Mouse (Mus musculus): ENCODE measurements around the gene Ces4a. TPM values are rescaled to one million over a fixed set of nuclear protein-coding genes. Genes with fewer than 3 reads are reported as not detected.
"Not testable (repeated sequence)": the region's sequence is repeated elsewhere in the genome, so short reads cannot be mapped to it uniquely, and the experiment has no call there.

The Ces4a gene
- polyA plus RNA-seq, 1 experiment: not detected

DNA sequence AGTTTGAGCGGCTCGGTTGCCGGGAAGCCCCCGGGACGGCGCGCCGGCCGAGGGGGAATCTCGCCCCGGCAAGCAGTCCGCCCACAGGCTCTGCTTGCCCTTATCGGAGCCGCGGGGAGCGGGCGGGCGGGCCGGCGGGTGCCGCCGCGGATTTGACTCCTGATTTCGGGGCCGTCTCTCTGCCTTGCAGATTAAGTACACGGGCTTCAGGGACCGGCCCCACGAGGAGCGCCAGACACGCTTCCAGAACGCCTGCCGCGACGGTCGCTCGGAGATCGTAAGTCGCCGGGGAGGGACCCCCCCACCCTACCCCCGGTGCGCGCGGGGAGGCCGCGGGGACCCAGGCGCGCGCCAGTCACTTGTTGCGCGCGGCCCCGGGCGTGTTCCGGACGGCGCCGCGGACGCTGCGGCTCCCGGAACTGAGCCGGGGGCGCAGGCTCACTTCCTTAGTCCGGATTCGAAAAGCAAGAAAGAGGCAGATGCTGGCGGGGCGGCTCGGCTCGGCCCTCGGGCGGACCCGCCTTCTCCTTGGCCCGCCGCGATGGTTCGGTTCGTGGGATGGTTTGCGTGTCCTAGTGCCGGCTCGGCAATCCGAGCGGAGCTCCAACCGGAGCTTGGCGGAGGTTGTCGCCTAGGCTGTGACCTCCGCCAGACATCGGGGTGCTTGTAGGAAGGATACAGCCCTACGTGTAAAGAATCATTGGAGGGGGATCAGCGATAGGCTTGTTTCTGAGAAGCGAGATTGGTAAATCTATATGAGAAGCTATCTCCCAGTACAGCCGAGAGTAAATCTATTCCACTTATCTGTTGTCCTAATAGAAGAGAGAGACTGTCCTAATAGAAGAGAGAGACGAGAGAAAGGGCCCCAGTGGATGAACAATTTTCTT, 39.8 kb downstream of the Ces4a start:
- Histone ChIP-seq H3K27ac (ENCODE audit: control insufficient read depth, insufficient read depth, low read depth, low read length, poor library complexity) (peak overlapping the region; percentile 95), H3K4me3 (replicated peaks; ENCODE audit: control insufficient read depth, low read depth, low read length) (peak overlapping the region; percentile 73), H3K4me1 (ENCODE audit: control insufficient read depth, insufficient read depth, low read length) (no peaks in the 10 kb centered on the region; the same call in 1 of the 2 replicates)
- TF ChIP-seq CTCF (IDR thresholded peaks at IDR 0.05; ENCODE audit: control insufficient read depth, insufficient read depth, low read length) (no peak), POLR2A (IDR thresholded peaks at IDR 0.05; ENCODE audit: borderline replicate concordance, control insufficient read depth, low read depth, low read length) (peak; percentile 27; the same call in 1 of the 2 replicates)
- under 1% methylated on average over 92 of the region's 92 CpGs for WGBS

DNA sequence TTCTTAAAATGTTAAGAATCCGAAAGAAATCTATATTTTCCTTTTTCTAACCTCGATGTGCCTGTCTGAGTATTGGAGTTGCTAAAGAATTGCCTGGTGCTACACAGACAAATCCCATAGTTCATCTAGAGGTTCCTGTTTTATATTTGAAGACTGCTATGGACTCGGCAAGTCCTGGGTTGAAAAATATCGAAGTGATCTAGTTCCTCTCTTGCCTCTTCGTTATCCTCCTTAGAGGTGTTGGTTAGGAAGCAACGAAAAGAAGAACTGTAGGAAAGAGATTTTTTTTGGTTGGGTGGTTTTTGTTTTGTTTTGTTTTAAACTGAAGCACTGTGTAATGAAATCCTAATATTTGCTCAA, 40.4 kb downstream of the Ces4a start:
- Histone ChIP-seq H3K27ac (ENCODE audit: control insufficient read depth, insufficient read depth, low read depth, low read length, poor library complexity) (no peak overlapping the region), H3K4me1 (ENCODE audit: control insufficient read depth, insufficient read depth, low read length) (no peaks in the 10 kb centered on the region; the same call in 1 of the 2 replicates), H3K4me3 (replicated peaks; ENCODE audit: control insufficient read depth, low read depth, low read length) (peak overlapping the region; percentile 29)
- TF ChIP-seq CTCF (IDR thresholded peaks at IDR 0.05; ENCODE audit: control insufficient read depth, insufficient read depth, low read length): no peak
- no peak for TF ChIP-seq POLR2A (IDR thresholded peaks at IDR 0.05; ENCODE audit: borderline replicate concordance, control insufficient read depth, low read depth, low read length)
- WGBS: 3% methylated on average over 6 of the region's 6 CpGs

DNA sequence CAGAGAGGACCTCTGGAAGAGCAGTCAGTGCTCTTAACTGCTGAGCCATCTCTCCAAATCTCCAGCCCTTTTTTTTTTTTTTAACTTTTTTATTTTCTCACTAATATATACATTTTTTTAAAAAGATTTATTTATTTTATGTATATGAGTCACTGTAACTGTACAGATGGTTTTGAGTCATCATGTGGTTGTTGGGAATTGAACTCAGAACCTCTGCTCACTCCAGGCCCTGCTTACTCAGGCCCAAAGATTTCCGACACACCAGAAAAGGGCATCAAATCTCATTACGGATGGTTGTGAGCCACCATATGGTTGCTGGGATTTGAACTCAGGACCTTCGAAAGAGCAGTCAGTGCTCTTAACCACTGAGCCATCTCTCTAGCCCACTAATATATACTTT, 43.7 kb downstream of the Ces4a start:
- not testable (repeated sequence) for H3K27ac ChIP-seq (ENCODE audit: control insufficient read depth, insufficient read depth, low read depth, low read length, poor library complexity); H3K4me3 ChIP-seq (replicated peaks; ENCODE audit: control insufficient read depth, low read depth, low read length); H3K4me1 ChIP-seq (ENCODE audit: control insufficient read depth, insufficient read depth, low read length)
- 82% methylated on average over 3 of the region's 3 CpGs for WGBS

DNA sequence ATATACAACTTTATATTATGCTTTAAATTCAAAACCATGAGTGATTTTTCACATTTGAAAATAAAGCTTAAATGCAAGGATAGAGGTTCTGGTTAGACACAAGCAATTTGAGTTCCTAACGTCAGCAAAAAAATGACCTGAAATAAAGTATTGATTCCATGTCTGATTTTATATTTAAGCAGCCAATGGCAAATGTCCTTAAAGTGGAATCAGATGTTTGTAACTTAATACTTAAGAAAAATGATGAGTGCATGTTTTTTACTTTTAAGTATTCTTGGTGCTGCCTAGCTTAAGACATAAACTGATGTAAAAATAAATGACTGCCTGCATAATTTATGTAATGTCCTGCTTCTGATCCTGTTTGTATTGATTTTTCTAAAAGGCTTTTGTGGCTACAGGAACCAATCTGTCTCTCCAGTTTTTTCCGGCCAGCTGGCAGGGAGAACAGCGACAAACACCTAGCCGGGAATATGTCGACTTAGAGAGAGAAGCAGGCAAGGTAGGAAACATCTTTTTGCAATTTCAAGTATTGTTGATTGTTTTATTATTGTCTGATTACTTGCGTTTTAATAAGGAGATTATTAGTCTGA, 46.7 kb downstream of the Ces4a start:
- H3K27ac ChIP-seq (ENCODE audit: control insufficient read depth, insufficient read depth, low read depth, low read length, poor library complexity): no peak overlapping the region
- no peak overlapping the region for H3K4me3 ChIP-seq (replicated peaks; ENCODE audit: control insufficient read depth, low read depth, low read length)
- 83% methylated on average over 6 of the region's 6 CpGs for WGBS
- H3K4me1 ChIP-seq (ENCODE audit: control insufficient read depth, insufficient read depth, low read length): no peaks in the 10 kb centered on the region
- no peak for TF ChIP-seq CTCF (IDR thresholded peaks at IDR 0.05; ENCODE audit: control insufficient read depth, insufficient read depth, low read length)
- no peak for TF ChIP-seq POLR2A (IDR thresholded peaks at IDR 0.05; ENCODE audit: borderline replicate concordance, control insufficient read depth, low read depth, low read length)

DNA sequence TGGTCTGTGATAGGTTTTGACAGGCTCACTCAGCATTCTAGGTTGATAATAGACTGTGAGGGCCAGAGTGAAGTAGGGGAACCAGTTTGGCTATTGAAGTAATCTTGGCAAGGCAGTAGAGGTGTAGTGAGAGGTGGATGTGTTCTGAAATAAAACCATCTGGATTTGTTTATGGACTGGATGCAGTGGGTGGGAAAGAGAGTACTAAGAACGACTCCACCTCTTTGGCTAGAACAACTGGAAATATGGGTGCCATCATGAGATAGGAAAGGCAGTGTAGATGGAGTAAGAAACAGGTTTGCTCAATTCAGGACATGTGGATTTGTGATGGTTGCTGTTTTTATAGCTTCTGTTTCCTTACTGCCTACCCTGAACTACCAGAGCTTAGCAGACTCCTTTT, 50.6 kb downstream of the Ces4a start:
- TF ChIP-seq CTCF (IDR thresholded peaks at IDR 0.05; ENCODE audit: control insufficient read depth, insufficient read depth, low read length) (no peak), POLR2A (IDR thresholded peaks at IDR 0.05; ENCODE audit: borderline replicate concordance, control insufficient read depth, low read depth, low read length) (no peak)
- Histone ChIP-seq H3K4me3 (replicated peaks; ENCODE audit: control insufficient read depth, low read depth, low read length) (no peak overlapping the region), H3K4me1 (ENCODE audit: control insufficient read depth, insufficient read depth, low read length) (no peaks in the 10 kb centered on the region), H3K27ac (ENCODE audit: control insufficient read depth, insufficient read depth, low read depth, low read length, poor library complexity) (no peak overlapping the region)
- WGBS: 60% methylated on average over 1 of the region's 1 CpGs

DNA sequence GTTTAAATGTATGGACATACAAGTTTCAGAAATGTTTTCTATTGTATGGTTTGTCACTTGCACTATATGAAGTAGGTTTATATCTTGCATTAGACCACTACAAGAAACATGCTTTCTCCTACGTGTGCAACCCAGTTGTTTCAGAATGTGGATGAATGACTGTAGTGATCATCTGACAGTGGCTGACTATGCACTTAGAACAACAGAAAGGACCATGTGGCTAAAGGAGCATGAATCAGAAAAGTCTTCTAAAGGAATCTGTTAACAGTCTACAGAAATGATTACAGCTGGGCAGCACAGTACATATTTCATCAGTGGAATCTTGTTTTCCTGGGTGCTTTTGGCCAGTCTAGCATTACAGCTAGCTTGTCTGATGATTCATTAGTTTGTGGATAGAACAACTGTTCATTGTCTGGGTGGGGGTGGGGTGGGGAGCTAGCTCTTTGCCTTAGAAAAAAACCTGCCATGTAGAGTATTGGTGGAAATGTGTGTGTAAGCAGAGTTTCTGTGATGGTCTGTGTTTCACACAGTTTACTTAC, 54.9 kb downstream of the Ces4a start:
- Histone ChIP-seq H3K4me3 (replicated peaks; ENCODE audit: control insufficient read depth, low read depth, low read length) (no peak overlapping the region), H3K27ac (ENCODE audit: control insufficient read depth, insufficient read depth, low read depth, low read length, poor library complexity) (no peak overlapping the region), H3K4me1 (ENCODE audit: control insufficient read depth, insufficient read depth, low read length) (no peaks in the 10 kb centered on the region)
- WGBS: 72% methylated on average over 1 of the region's 1 CpGs
- no peak for TF ChIP-seq CTCF (IDR thresholded peaks at IDR 0.05; ENCODE audit: control insufficient read depth, insufficient read depth, low read length)
- TF ChIP-seq POLR2A (IDR thresholded peaks at IDR 0.05; ENCODE audit: borderline replicate concordance, control insufficient read depth, low read depth, low read length): no peak

DNA sequence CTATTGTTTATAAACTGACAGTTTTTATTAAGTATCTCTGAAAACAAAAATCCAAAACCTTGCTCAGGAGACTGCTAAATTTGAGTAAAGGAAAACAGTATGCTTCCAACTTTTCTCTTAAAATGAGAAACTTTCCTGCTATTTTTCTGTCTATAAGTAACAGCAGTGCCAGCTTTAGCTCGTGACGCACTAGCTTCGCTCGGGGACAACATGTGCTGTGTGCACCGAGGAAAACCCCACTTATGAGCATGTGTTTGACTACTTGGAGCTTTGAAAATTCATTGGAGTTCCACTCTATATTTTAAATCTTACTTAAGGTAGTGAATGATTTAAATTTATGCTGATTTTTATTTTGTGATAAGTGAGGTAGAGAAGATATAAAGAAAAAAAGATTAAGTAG, 60.6 kb downstream of the Ces4a start:
- Histone ChIP-seq H3K4me1 (ENCODE audit: control insufficient read depth, insufficient read depth, low read length) (no peaks in the 10 kb centered on the region), H3K27ac (ENCODE audit: control insufficient read depth, insufficient read depth, low read depth, low read length, poor library complexity) (no peak overlapping the region), H3K4me3 (replicated peaks; ENCODE audit: control insufficient read depth, low read depth, low read length) (no peak overlapping the region)
- 82% methylated on average over 5 of the region's 5 CpGs for WGBS
- TF ChIP-seq CTCF (IDR thresholded peaks at IDR 0.05; ENCODE audit: control insufficient read depth, insufficient read depth, low read length) (no peak), POLR2A (IDR thresholded peaks at IDR 0.05; ENCODE audit: borderline replicate concordance, control insufficient read depth, low read depth, low read length) (no peak)

Other genes with a start within 250 kb of the Ces4a start
- gene Ces2e, start 205.5 kb upstream of the Ces4a start, polyA plus RNA-seq (2011; ENCODE audit: insufficient read depth, insufficient read length, low replicate concordance, missing spikeins): 0.49 and 1.2 TPM in 2 replicates
- gene Ces2f, start 184.4 kb upstream of the Ces4a start, polyA plus RNA-seq (2011; ENCODE audit: insufficient read depth, insufficient read length, low replicate concordance, missing spikeins): not detected in 2 replicates
- gene Ces2g, start 170.1 kb upstream of the Ces4a start, polyA plus RNA-seq (2011; ENCODE audit: insufficient read depth, insufficient read length, low replicate concordance, missing spikeins): 29.5 and 49.8 TPM in 2 replicates
- not detected in 2 replicates for gene Ces2h, start 130.9 kb upstream of the Ces4a start, polyA plus RNA-seq (2011; ENCODE audit: insufficient read depth, insufficient read length, low replicate concordance, missing spikeins)
- gene Ces3a, start 83.2 kb upstream of the Ces4a start, polyA plus RNA-seq (2011; ENCODE audit: insufficient read depth, insufficient read length, low replicate concordance, missing spikeins): 2.3 and 7.1 TPM in 2 replicates
- 0.95 and 1.3 TPM in 2 replicates for gene Ces3b, start 48.0 kb upstream of the Ces4a start, polyA plus RNA-seq (2011; ENCODE audit: insufficient read depth, insufficient read length, low replicate concordance, missing spikeins)
- 9.7 and 36.4 TPM in 2 replicates for gene Cbfb, start 38.9 kb downstream of the Ces4a start, polyA plus RNA-seq (2011; ENCODE audit: insufficient read depth, insufficient read length, low replicate concordance, missing spikeins)
- gene D230025D16Rik, start 93.3 kb downstream of the Ces4a start, polyA plus RNA-seq (2011; ENCODE audit: insufficient read depth, insufficient read length, low replicate concordance, missing spikeins): 5.0 and 17.2 TPM in 2 replicates
- 0.82 TPM in 1 of 2 replicates, not detected in the other for gene B3gnt9, start 123.4 kb downstream of the Ces4a start, polyA plus RNA-seq (2011; ENCODE audit: insufficient read depth, insufficient read length, low replicate concordance, missing spikeins)
- 11.3 and 12.0 TPM in 2 replicates for gene Tradd, start 132.8 kb downstream of the Ces4a start, polyA plus RNA-seq (2011; ENCODE audit: insufficient read depth, insufficient read length, low replicate concordance, missing spikeins)
- 0.50 and 3.7 TPM in 2 replicates for gene Fbxl8, start 132.8 kb downstream of the Ces4a start, polyA plus RNA-seq (2011; ENCODE audit: insufficient read depth, insufficient read length, low replicate concordance, missing spikeins)
- gene Hsf4, start 138.0 kb downstream of the Ces4a start, polyA plus RNA-seq (2011; ENCODE audit: insufficient read depth, insufficient read length, low replicate concordance, missing spikeins): 0.95 TPM in 1 of 2 replicates, not detected in the other
- gene Nol3, start 144.3 kb downstream of the Ces4a start, polyA plus RNA-seq (2011; ENCODE audit: insufficient read depth, insufficient read length, low replicate concordance, missing spikeins): 0.70 TPM in 1 of 2 replicates, not detected in the other
- gene 4931428F04Rik, start 158.1 kb downstream of the Ces4a start, polyA plus RNA-seq (2011; ENCODE audit: insufficient read depth, insufficient read length, low replicate concordance, missing spikeins): 1.5 and 2.2 TPM in 2 replicates
- gene Exoc3l, start 164.3 kb downstream of the Ces4a start, polyA plus RNA-seq (2011; ENCODE audit: insufficient read depth, insufficient read length, low replicate concordance, missing spikeins): 5.7 and 10.4 TPM in 2 replicates
- gene E2f4, start 165.9 kb downstream of the Ces4a start, polyA plus RNA-seq (2011; ENCODE audit: insufficient read depth, insufficient read length, low replicate concordance, missing spikeins): 108 and 115 TPM in 2 replicates
- 8.2 and 11.5 TPM in 2 replicates for gene Elmo3, start 173.8 kb downstream of the Ces4a start, polyA plus RNA-seq (2011; ENCODE audit: insufficient read depth, insufficient read length, low replicate concordance, missing spikeins)
- 7.8 and 19.9 TPM in 2 replicates for gene Lrrc29, start 194.5 kb downstream of the Ces4a start, polyA plus RNA-seq (2011; ENCODE audit: insufficient read depth, insufficient read length, low replicate concordance, missing spikeins)
- gene Tmem208, start 194.6 kb downstream of the Ces4a start, polyA plus RNA-seq (2011; ENCODE audit: insufficient read depth, insufficient read length, low replicate concordance, missing spikeins): 81.6 and 140 TPM in 2 replicates
- gene Fhod1, start 216.2 kb downstream of the Ces4a start, polyA plus RNA-seq (2011; ENCODE audit: insufficient read depth, insufficient read length, low replicate concordance, missing spikeins): 24.6 and 66.3 TPM in 2 replicates
- gene Slc9a5, start 217.0 kb downstream of the Ces4a start, polyA plus RNA-seq (2011; ENCODE audit: insufficient read depth, insufficient read length, low replicate concordance, missing spikeins): 3.7 and 7.8 TPM in 2 replicates
- gene Plekhg4, start 241.5 kb downstream of the Ces4a start, polyA plus RNA-seq (2011; ENCODE audit: insufficient read depth, insufficient read length, low replicate concordance, missing spikeins): not detected in 2 replicates

All from bone marrow, adult 2 months (tissue).